Mouse (Mus musculus) cerebellum, postnatal 4 days (tissue): ENCODE results near the gene Spag16.

ENCODE experiments used
- DNase-seq, 2 experiments: peaks; one replicate each; pipeline ENCODE4 v3.0.0; 2022; ENCODE audit warnings: low spot score in 2 of 2, mixed read lengths in 1 of 2

Spag16 gene

GRCm38 (mm10) chr1:70442209-70443080 is 615.7 kb downstream of the Spag16 start:
- no peak for DNase-seq

DNA sequence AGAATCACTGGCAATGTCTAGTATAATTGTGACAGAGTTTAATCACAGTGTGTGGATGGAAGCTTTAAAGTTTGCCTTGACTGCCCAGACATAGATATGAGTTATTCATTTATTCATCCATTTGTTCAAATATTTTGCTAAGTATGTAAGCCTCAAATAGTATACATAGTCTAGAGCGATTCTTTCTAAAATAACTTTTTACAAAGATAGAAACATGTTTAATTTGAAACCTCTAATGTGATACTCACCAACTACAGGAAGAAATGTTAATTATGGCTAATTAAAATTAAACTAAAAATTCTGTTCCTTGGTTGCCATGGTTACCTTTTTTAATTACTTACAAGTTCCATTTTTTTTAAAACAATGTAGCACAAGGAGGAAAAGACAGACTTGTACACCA is 653.1 kb downstream of the Spag16 start:
- DNase-seq: no peak

DNA sequence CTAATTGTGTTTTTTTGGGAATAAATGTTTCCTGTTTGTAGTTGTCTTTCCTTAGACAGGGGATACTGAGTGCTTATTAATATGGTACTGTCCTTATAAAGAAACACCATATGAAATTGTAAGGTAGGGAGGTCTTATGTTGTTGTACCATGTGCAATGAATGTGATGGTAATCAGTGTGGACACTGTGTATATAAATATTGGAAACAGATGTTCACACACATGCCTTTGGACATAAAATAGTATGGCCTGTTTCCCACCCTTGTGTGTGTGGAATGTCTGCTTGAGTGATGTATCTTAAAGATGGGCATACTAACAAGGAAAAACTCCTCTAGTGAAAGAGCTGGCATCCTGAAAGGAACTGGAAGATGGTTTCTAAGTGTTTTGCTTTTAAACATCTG is 692.1 kb downstream of the Spag16 start:
- DNase-seq: no peak

GRCm38 (mm10) chr1:70527134-70527533 is 700.4 kb downstream of the Spag16 start:
- DNase-seq: no peak

DNA sequence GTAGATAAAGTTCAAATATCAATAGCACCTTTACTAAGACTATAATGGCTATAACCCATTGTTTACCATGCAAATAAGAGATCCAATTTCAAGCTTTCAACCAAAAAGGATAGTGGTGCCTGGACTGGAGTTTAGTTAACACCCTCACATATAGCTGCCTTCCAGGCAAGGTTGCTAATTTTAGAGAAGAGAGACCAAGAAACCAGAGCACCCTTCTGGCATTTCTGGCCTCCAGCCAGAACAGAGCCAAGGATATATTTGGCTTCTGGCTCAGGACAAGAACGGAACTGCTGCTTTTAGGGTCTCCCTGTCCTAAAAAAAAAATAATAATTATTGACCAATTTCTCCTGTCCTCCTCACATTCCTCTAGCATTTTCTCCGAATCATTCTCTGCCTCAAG is 703.0 kb downstream of the Spag16 start:
- no peak for DNase-seq

DNA sequence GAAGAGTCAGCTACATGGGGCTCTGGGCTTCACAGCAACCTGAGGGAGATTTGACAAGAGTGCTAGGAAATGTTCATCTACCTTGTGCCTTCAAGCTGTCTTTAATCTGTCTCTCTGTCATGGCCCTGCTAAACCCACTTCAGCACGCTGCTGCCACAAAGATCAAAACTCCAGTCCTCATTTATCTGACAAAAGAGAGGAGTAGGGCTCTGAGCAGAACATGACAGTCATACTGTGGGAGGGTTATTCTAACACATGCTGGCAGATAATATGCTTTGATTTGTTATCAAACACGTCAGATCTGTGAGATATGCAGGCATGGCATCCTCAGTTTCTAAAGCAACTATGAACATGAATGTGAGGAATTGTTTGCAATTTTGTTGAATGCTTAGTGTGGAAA is 725.1 kb downstream of the Spag16 start:
- no peak for DNase-seq

GRCm38 (mm10) chr1:70621805-70622204 is 795.0 kb downstream of the Spag16 start:
- no peak for DNase-seq

DNA sequence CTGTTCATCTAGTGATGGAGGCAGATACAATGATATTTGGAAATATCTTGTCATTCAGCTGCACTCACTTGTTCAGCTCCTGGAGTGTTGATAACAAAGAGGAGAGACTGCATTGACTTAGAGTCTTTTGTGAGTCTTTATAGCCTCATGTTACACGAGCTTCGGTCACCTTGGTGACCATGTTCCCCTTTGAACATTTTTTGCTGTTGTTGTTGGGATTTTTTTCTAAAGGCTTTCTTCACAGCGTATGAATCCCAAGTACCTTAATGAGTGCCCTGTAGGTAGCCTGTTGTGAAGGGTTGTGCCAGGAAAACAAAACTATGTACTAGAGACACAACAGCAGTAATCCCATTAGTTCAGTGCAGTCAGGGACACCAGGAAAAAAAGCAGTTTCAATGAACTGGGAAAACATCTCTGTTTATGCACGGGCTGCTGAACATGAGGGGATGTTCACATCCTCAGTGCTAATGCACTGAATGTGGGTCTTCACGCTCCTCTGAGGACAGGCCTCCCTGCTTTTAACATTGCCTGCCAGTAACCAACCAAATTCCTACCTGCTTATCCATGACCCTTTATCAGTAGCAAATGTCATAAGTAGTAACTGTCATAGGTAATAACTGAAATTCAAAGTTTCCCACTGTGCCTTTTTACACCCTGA is 798.2 kb downstream of the Spag16 start:
- DNase-seq: no peak

- no peak for DNase-seq
These were observed 825.9 kb downstream of the Spag16 start for GRCm38 (mm10) chr1:70652719-70653118.

DNA sequence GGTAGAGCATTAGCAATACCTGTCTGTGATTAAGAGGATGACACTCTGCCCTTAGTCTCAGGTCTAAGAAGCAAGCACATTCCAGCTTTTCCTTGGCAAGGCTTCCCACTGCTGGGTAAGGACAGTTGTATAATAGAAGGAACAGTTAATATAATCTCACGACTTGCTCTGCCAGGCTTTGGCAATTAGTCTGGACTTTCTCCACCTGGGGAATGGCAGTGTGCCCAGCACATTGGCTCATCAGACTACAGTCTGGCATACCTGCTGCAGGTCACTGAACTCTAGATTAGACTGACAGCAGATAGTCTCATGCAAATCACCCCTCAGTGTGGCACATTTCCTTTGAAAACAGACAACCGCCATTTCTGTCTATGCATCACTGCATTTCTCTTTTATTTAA is 865.8 kb downstream of the Spag16 start:
- peak in 1 of 2 experiments; percentile 21 for DNase-seq

DNA sequence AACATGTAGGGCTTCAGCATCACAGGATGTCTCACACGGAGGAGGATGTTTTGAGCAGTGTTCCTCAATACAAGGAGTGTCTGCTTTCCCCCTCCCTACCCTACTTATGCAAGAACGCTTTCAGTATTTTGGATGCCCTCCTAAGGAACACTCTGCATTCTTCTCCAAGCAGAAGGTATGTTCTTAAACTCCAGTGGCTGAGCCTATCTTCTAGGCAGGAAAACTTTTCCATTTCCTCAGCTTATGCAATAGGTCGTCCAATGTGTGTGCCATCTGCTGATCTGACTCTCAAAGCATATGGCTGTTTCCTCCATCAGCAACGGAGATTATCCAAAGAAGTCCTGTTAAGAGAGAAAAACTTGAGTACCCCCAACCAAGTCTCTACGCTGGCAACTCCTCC is 873.5 kb downstream of the Spag16 start:
- DNase-seq: no peak

DNA sequence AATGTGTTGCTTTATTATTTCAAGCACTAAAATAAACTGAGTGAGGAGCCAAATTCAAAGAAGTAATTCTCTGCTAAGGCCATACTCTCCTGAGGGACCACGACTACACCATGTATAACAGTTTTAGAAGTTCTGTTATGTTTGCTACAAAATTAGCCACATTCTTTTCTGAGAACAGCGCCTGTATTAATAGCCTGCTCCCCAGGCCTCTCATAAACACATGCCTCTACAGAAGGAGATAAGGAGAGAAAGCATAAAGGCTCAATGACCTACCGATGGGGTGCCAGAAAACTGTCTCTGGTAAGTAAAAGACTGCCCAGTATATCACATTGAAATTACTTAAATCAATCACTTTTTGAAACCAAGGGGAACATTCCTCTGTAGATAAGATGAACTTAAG is 877.2 kb downstream of the Spag16 start:
- DNase-seq: no peak

- no peak for DNase-seq
These were observed 879.1 kb downstream of the Spag16 start for GRCm38 (mm10) chr1:70705821-70706220.

GRCm38 (mm10) chr1:70725045-70725444 is 898.3 kb downstream of the Spag16 start:
- DNase-seq: no peak

DNA sequence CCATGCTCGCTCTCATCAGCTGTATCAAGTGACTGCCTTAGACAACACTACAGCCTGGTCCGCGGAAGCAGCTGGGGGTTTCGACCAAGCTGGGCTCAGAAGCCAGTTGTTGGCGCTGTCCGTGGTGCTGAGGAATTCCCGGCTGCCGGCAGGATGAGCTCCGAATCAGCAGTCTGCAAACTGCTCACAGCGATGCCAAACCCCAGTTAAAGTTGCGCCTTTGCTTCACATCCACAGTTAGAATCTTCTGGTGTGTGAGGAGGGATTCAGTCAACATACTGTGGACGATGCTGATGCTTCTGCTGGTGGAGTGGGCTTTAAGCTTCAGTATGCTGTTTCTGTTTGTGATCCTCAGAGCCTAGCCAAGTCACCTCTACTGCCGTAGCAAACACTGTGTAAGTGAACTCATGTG is 898.9 kb downstream of the Spag16 start, which contains the start of gene Vwc2l:
TSS of gene Vwc2l (plus strand) at position 61 of the 412 bp plus-strand sequence.
- DNase-seq: peak; percentile 40 to 51
